Mouse (Mus musculus): Measurements from ENCODE around the gene Col2a1.

GRCm38 (mm10) chr15:97927018-97927417 lies 77.5 kb downstream of the Col2a1 start:
- TF ChIP-seq POLR2A (IDR thresholded peaks at IDR 0.05; ENCODE audit: borderline replicate concordance, extremely low read depth, low read depth, low read length) (no peak), CTCF (IDR thresholded peaks at IDR 0.05; ENCODE audit: insufficient read depth, low read length) (no peak)
